Mouse (Mus musculus) layer of hippocampus, postnatal 10 days (tissue): ENCODE measurements at regions not wholly inside any gene's neighbourhood (a gene's known extent, or its start where the extent isn't known, plus 50 kb on each side); places are given as distances from the start of the nearest gene placed in this dataset.
"Not testable (repeated sequence)": the region's sequence is repeated elsewhere in the genome, so short reads cannot be mapped to it uniquely, and the experiment has no call there.

Source experiments
- DNase-seq, 2 experiments: peaks; one replicate each; pipeline ENCODE4 v3.0.0; 2021; ENCODE audit warnings: low spot score in 2 of 2
- microRNA-seq, 2 experiments: library from miRNA; unstranded; fragments of <30 nt; microRNA quantifications; one replicate each; pipeline ENCODE4 v1.2.0; 2021

DNA sequence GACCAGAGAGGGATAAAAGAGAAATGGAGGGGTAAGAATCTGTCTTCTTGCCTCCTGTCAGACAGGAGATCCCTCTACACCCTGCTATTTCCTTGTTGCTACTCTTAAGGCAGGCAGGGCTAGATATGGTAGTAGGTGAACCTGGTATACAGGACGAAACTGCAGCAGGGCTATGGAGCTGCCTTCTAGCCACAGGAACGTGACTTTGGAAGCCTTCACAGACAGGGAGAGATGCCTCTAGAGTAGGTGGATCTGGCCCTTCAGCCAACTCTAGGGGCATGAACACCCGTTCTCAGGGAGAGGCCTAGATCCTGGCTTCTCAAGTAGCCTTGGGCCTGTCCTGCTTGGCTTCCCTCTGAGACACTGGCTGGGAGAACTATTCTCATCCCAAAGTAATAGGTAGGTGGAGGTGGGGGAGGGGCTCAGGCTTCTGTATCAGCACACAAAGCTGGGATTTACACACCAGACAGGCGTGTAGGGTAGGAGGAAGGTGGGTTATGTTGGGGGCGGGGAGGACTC, 66.5 kb upstream of the Adam6b start:
- no peak for DNase-seq

- DNase-seq = no peak
These were observed 65.3 kb upstream of the Adam6b start for GRCm38 (mm10) chr12:113423736-113424597.

DNA sequence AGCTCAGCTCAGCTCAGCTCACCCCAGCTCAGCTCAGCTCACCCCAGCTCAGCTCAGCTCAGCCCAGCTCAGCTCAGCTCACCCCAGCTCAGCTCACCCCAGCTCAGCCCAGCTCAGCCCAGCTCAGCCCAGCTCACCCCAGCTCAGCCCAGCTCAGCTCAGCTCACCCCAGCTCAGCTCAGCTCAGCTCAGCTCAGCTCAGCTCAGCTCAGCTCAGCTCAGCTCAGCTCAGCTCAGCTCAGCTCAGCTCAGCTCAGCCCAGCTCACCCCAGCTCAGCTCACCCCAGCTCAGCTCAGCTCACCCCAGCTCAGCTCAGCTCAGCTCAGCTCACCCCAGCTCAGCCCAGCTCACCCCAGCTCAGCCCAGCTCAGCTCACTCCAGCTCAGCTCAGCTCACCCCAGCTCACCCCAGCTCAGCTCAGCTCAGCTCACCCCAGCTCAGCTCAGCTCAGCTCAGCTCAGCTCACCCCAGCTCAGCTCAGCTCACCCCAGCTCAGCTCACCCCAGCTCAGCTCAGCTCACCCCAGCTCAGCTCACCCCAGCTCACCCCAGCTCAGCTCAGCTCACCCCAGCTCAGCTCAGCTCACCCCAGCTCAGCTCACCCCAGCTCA, 64.6 kb upstream of the Adam6b start:
- DNase-seq = not testable (repeated sequence)

- DNase-seq = no peak
These were observed 63.9 kb upstream of the Adam6b start for GRCm38 (mm10) chr12:113425209-113426070.

DNA sequence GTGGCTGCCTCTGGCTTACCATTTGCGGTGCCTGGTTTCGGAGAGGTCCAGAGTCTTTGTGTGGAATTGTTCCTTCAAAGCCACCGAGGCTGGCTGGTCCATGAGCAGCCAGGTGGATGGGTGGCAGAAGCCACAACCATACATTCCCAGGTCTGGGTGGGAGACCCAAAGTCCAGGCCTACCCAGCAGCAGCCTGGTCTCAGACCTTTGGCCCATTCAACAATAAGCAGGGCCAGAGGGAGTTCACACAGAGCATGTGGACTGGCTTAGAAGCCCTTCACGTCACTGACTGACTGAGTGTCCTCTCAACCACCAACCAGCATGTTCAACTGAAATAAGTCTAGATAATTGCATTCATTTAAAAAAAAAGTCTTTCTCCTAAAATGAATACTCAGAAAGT, 62.7 kb upstream of the Adam6b start:
- no peak for DNase-seq

DNA sequence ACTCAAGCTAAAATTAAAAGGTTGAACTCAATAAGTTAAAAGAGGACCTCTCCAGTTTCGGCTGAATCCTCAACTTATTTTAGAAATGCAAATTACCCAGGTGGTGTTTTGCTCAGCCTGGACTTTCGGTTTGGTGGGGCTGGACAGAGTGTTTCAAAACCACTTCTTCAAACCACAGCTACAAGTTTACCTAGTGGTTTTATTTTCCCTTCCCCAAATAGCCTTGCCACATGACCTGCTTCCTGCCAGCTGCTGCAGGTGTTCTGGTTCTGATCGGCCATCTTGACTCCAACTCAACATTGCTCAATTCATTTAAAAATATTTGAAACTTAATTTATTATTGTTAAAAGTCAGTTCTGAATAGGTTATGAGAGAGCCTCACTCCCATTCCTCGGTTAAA, 62.0 kb upstream of the Adam6b start:
- DNase-seq = no peak

- no peak for DNase-seq
These were observed 60.9 kb upstream of the Adam6b start for GRCm38 (mm10) chr12:113428461-113428860.

- DNase-seq = no peak
These were observed 60.4 kb upstream of the Adam6b start for GRCm38 (mm10) chr12:113428901-113429300.

DNA sequence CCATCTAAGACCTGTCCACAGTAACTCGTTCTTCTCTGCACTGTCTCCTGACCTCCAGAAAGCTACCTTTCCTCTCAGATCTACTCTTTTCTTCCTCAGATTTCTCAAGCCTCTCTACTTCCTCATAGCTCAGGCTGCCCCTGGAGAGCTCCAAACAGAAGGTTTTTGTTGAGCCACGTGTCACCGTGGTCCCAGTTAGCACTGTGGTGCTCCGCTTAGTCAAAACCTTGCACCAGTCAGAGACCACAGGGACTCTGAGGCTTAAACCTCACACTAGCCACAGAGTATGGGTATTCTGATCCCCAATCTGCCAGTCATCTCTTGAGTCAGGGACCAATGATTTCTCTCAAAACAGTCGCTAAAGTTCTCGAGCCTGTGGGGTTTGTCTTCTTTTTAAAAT, 59.0 kb upstream of the Adam6b start:
- no peak for DNase-seq

Small RNA genes in the stretch of these regions (microRNA-seq; reads per million reads assigned to microRNA genes)
- gene Gm22175 = 0 reads per million in 2 experiments
- gene Gm24022 = 0 reads per million in 2 experiments
- gene Gm25747 = 0 reads per million in 2 experiments
